Mouse (Mus musculus) gastrocnemius, adult 2 months (tissue): ENCODE measurements around the gene Ptprm. TPM values are rescaled to one million over a fixed set of nuclear protein-coding genes. Genes with fewer than 3 reads are reported as not detected.
A peak's percentile ranks its signal among the peaks of the same experiment; 100 is the strongest.

Experiments
- DNase-seq: peaks from one replicate; pipeline ENCODE4 v3.0.0; 2022
- H3K27ac ChIP-seq: fragments of 200-600 bp; 2 replicates; pipeline ENCODE4 v1.8.1; 2022; ENCODE audit warnings: mild to moderate bottlenecking
- H3K4me3 ChIP-seq: fragments of 200-600 bp; 2 replicates; pipeline ENCODE4 v1.8.1; 2022; ENCODE audit warnings: mild to moderate bottlenecking, moderate library complexity
- CTCF ChIP-seq: fragments of 200-600 bp; IDR thresholded peaks from 2 replicates; pipeline ENCODE4 v1.8.1; 2022; ENCODE audit warnings: antibody characterized with exemption, mild to moderate bottlenecking, moderate library complexity
- intact Hi-C: fragments of 180-260 bp; cut with DNase I; formaldehyde crosslinking; loops from one replicate; pipeline ENCODE4 v1.15.1; 2025
- total RNA-seq, 2 experiments: library from RNA; stranded (reverse); gene quantifications; 2 replicates each; pipeline ENCODE4 v1.2.3; 2021

The Ptprm gene
- total RNA-seq, 2 experiments from 2014 or later, result 21.5 to 32.7 TPM

GRCm38 (mm10) chr17:67134235-67134634, 220.0 kb downstream of the Ptprm start:
- H3K4me3 ChIP-seq, result no peak overlapping the region
- no peak for DNase-seq
- no peak overlapping the region; the same call in 1 of the 2 replicates for H3K27ac ChIP-seq
- TF ChIP-seq CTCF, result no peak
- intact Hi-C loops, result no loop called here

DNA sequence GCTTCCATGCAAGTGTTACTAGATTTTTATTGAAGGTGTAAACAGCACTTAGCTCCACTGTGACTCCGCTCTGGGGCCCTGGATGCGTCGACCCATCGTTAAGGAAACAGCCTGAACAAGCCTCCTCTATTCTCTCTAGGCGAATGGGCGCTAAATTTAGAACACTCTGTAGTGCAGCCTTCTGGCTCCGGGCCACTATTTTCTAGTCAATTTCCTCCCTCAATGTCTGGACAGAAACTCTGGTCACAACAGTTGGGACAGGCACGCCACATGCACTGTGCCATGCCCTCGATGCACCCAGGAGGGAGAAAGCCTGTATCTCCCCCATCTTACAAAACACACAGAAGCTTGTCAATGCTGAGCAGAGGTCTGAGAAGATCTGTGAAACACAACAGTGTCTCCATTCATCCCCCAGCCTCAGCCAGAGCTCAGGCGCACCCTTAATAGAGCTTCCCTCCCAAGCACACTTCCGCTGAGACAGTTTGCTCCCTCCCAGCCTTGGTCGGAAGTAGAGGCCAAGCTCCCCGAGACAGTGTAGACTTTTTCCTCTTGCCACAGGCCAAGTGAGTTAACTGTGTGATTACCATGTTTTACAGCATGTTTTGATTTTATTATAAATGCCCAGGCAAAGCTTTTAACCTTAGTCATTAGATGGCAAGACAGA, 220.7 kb downstream of the Ptprm start:
- peak; percentile 50 for DNase-seq
- peak overlapping the region; percentile 40 for H3K4me3 ChIP-seq
- TF ChIP-seq CTCF, result no peak
- peak overlapping the region; percentile 70 for H3K27ac ChIP-seq
- intact Hi-C loops, result no loop called here

- intact Hi-C loops, result no loop called here
- H3K4me3 ChIP-seq, result peak overlapping the region; percentile 15; the same call in 1 of the 2 replicates
- DNase-seq, result no peak
- peak overlapping the region; percentile 70 for H3K27ac ChIP-seq
- no peak for TF ChIP-seq CTCF
Measured at GRCm38 (mm10) chr17:67133026-67133425, 221.2 kb downstream of the Ptprm start.

- TF ChIP-seq CTCF, result no peak
- DNase-seq, result no peak
- intact Hi-C loops, result no loop called here
- peak overlapping the region; percentile 68 for H3K27ac ChIP-seq
- peak overlapping the region; percentile 34 for H3K4me3 ChIP-seq
Measured at GRCm38 (mm10) chr17:67127530-67127929, 226.7 kb downstream of the Ptprm start.

GRCm38 (mm10) chr17:67125596-67125995, 228.7 kb downstream of the Ptprm start:
- intact Hi-C loops, result no loop called here

DNA sequence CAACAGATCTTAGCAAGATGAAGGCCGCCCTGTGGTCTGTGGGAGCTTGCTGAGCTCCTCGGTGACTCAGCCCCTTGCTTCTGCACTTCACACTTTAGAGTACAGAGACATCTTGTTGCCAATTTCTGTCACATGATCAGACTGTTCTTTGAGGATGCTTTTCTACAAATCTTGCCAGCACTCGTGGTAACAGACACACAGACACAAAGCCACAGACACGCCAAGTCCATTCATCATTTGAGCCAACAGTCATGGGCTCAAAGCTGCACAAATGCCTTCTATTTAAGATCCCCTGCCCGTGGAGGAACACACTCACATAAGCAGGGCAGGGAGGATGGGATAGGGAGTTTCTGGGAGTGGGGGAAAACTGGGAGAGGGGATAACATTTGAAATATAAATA, 230.0 kb downstream of the Ptprm start:
- DNase-seq, result no peak
- no peak for TF ChIP-seq CTCF
- intact Hi-C loops, result no loop called here
- H3K4me3 ChIP-seq, result no peak overlapping the region
- 0 out of 2 replicates have a peak overlapping the region, but pooled peaks have one; percentile 73 for H3K27ac ChIP-seq

More at GRCm38 (mm10) chr17:67125596-67125995, 228.7 kb downstream of the Ptprm start:
- no peak overlapping the region for H3K4me3 ChIP-seq
- DNase-seq, result no peak
- TF ChIP-seq CTCF, result no peak
- no peak overlapping the region for H3K27ac ChIP-seq

DNA sequence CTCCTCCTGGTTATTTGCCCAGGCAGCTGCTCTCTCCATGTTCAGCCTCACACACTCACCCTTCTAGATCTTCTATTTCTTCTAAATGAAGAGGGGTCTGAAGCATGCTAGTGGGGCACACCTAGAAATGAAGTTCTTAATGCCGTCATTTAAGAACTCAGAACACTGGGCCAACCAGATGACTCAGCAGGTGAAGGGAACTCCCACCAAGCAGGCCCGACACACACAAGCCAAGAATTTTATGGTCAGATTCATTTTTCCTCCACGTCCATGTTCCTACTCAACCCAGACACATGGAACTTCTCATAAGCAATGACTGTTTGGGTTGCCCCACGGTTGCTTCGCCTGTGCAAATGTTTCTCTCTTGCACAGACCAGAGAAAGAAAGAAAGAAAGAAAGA, 230.5 kb downstream of the Ptprm start:
- no peak overlapping the region for H3K4me3 ChIP-seq
- intact Hi-C loops, result no loop called here
- H3K27ac ChIP-seq, result peak overlapping the region; percentile 73
- no peak for DNase-seq
- TF ChIP-seq CTCF, result no peak

- DNase-seq, result no peak
- H3K4me3 ChIP-seq, result no peak overlapping the region
- intact Hi-C loops, result no loop called here
- no peak for TF ChIP-seq CTCF
- H3K27ac ChIP-seq, result 0 out of 2 replicates have a peak overlapping the region, but pooled peaks have one; percentile 8
Measured at GRCm38 (mm10) chr17:67120863-67121262, 233.4 kb downstream of the Ptprm start.

GRCm38 (mm10) chr17:67118676-67119340, 235.4 kb downstream of the Ptprm start:
- no peak overlapping the region for H3K4me3 ChIP-seq
- no peak for DNase-seq
- TF ChIP-seq CTCF, result no peak
- intact Hi-C loops, result no loop called here
- no peak overlapping the region for H3K27ac ChIP-seq

DNA sequence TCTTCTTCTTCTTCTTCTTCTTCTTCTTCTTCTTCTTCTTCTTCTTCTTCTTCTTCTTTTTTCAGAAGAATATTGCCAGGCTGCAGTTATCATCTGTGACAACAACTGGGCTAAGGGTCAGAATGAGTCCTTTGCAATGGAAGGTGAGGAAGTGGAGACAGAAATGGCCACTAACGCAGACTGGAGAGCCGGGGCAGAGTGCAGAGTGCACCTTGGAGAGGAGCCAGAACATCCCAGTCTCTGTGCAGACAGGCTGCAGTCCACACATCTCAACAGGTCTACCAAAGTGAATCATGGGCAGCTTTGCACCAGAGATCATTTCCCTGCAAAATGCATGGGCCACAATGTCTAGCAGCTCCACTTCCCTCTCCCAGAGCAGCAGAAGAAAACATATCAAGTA, 239.4 kb downstream of the Ptprm start:
- no peak overlapping the region for H3K4me3 ChIP-seq
- intact Hi-C loops, result no loop called here
- no peak for DNase-seq
- H3K27ac ChIP-seq, result no peak overlapping the region
- TF ChIP-seq CTCF, result no peak

- Histone ChIP-seq H3K4me3 (no peak overlapping the region), H3K27ac (no peak overlapping the region)
- no peak for DNase-seq
- no peak for TF ChIP-seq CTCF
- intact Hi-C loops, result no loop called here
Measured at GRCm38 (mm10) chr17:67112679-67113078, 241.6 kb downstream of the Ptprm start.

DNA sequence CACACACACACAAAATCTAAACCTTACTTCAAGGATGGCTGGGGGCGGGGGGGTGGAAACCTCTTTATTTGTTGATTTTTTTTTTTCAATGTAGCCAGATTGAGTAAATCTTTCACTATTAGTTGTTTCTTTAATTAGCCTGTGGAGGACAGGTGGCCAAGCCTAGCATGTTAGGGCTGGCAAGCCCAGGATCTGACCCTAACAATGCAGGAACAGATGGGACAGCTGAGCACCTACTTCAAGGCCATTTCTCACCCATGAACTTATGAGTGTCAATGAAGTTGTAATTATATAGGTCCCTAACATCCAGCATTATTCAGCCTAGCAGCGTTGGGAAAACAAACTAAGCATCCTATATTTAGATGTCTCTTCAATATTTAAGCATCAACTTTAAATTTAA, 248.1 kb downstream of the Ptprm start:
- TF ChIP-seq CTCF, result no peak
- Histone ChIP-seq H3K27ac (no peak overlapping the region), H3K4me3 (no peak overlapping the region)
- DNase-seq, result no peak
- intact Hi-C loops, result no loop called here

GRCm38 (mm10) chr17:67102051-67102450, 252.2 kb downstream of the Ptprm start:
- peak; percentile 52 for DNase-seq
- TF ChIP-seq CTCF, result no peak
- Histone ChIP-seq H3K4me3 (no peak overlapping the region), H3K27ac (no peak overlapping the region)
- intact Hi-C loops, result no loop called here
